Mouse (Mus musculus): ENCODE data around the gene Ddr1.

DNA sequence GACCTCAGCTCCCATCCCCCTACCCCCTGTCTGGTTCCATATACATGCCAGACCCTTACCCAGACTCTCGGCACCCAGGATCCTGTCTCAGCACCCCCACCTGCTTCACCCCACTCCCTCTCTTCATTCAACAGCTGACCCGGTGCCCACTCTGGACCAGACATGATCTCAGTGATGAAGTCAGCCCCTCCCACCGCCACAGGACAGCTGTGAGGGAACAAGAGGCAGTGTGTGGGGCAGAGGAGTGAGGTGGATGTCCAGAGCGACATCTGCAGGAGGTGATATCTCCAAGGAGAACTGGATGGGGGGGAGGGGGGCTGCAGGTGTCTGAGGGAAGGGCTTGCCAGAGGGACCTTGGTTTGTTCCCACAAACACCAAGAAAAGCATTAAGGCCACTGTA lies 12.6 kb downstream of the Ddr1 start:
- TF ChIP-seq CTCF (IDR thresholded peaks at IDR 0.05; ENCODE audit: low read depth, low read length), result no peak
- no peak for TF ChIP-seq EP300 (IDR thresholded peaks at IDR 0.05; ENCODE audit: insufficient read depth, low read depth, low read length)
- no peak for TF ChIP-seq POLR2A (IDR thresholded peaks at IDR 0.05; ENCODE audit: insufficient read depth, low read length)

Data from ES-Bruce4 (cell line).